Mouse (Mus musculus): ENCODE measurements around the gene Proca1.

DNA sequence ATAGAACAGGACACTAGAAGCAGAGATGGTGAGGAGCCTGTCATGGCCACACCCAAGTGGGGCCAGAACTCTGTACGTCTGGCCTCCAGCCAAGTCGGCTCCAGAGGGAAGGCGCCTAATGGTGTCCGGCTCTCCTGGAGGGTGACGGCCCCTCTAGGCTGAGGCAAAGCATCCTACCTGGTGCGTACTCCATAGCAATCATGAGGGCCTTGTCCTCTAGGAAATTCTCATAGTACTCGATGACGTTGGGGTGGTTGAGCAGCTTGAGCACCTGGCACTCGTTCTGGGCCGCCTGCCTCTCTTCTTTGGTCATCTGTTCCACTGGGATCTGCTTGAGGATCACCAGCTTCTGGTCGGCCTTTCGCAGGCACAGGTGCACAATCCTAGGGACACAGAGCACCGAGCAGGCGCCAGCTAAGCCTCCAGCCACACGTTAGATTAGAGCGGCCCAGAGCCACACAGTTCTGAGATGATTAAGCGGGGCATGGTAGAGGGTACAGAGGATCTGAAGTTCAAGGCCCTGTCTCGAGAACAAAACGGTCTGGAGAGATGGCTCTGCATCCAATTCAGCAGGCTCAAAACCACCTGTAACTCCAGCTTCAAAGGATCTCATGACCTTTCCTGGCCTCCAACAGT is 20.3 kb upstream of the Proca1 start:
- TF ChIP-seq GATA1 (IDR thresholded peaks at IDR 0.05; ENCODE audit: low read length) (no peak), TAL1 (IDR thresholded peaks at IDR 0.05; ENCODE audit: low read length) (no peak)

Data from erythroblast, embryonic 14.5 days (primary cell).